Mouse (Mus musculus) CH12.LX (cell line): ENCODE measurements around the gene Tiam1. TPM values are rescaled to one million over a fixed set of nuclear protein-coding genes. Genes with fewer than 3 reads are reported as not detected.

Source experiments
- DNase-seq: peaks from one replicate; pipeline ENCODE4 v3.0.0-alpha.2; 2013; ENCODE audit errors: extremely low read depth
- H3K27ac ChIP-seq: 2 replicates; pipeline ENCODE4 v1.5.1; 2012; ENCODE audit warnings: low read depth, mild to moderate bottlenecking, control low read depth, moderate library complexity; ENCODE audit not compliant: insufficient read depth
- H3K27me3 ChIP-seq: replicated peaks from 2 replicates; pipeline ENCODE3; 2012; ENCODE audit warnings: inconsistent platforms
- H3K36me3 ChIP-seq, 2 experiments: replicated peaks in 1 of 2; 2 replicates each; pipeline versions ENCODE3 to v1.6.1; 2012; ENCODE audit warnings: inconsistent platforms in 1 of 2, low read length in 1 of 2, mild to moderate bottlenecking in 1 of 2, mixed read lengths in 1 of 2, moderate library complexity in 1 of 2; ENCODE audit not compliant: control insufficient read depth in 1 of 2, insufficient read depth in 1 of 2
- H3K4me1 ChIP-seq, 2 experiments: 2 replicates each; pipeline ENCODE4 v1.6.1; 2012; ENCODE audit warnings: inconsistent platforms in 1 of 2, moderate library complexity in 1 of 2; ENCODE audit not compliant: insufficient read depth in 2 of 2, control insufficient read depth in 1 of 2
- H3K4me2 ChIP-seq: 2 replicates; pipeline ENCODE4 v1.6.1; 2012; ENCODE audit warnings: low read depth, mild to moderate bottlenecking, control low read depth; ENCODE audit not compliant: poor library complexity, insufficient read depth, severe bottlenecking
- H3K4me3 ChIP-seq, 3 experiments: fragments of 150-350 bp in 1 of 3; sonication (generic) in 1 of 3; replicated peaks in 1 of 3; 2 replicates each; pipeline versions ENCODE3 to v1.5.1; 2011 to 2012; ENCODE audit warnings: low read depth in 2 of 3, low read length in 2 of 3, mild to moderate bottlenecking in 2 of 3, moderate library complexity in 2 of 3, control low read depth in 1 of 3, improper control_type of control experiment in 1 of 3, inconsistent platforms in 1 of 3, mixed read lengths in 1 of 3; ENCODE audit not compliant: poor library complexity in 1 of 3
- H3K79me2 ChIP-seq: replicated peaks from 2 replicates; pipeline ENCODE4 v1.6.1; 2012; ENCODE audit warnings: mild to moderate bottlenecking, moderate library complexity; ENCODE audit not compliant: control insufficient read depth, poor library complexity, insufficient read depth, severe bottlenecking; ENCODE audit errors: extremely low read depth
- H3K9ac ChIP-seq: 2 replicates; pipeline ENCODE4 v1.6.1; 2012; ENCODE audit warnings: low read depth, mild to moderate bottlenecking, control low read depth, moderate library complexity; ENCODE audit not compliant: insufficient read depth
- H3K9me3 ChIP-seq: replicated peaks from 2 replicates; pipeline ENCODE3; 2012; ENCODE audit warnings: low read length, inconsistent platforms, mixed read lengths
- BHLHE40 ChIP-seq: IDR thresholded peaks from 2 replicates; pipeline ENCODE4 v1.6.1; 2011; ENCODE audit warnings: mild to moderate bottlenecking, low read depth, low read length, improper control_type of control experiment
- CHD1 ChIP-seq: IDR thresholded peaks from 2 replicates; pipeline ENCODE4 v1.6.1; 2012; ENCODE audit warnings: low read depth, low read length, improper control_type of control experiment, inconsistent platforms
- E2F4 ChIP-seq: IDR thresholded peaks from 2 replicates; pipeline ENCODE4 v1.6.1; 2011; ENCODE audit warnings: low read depth, low read length, improper control_type of control experiment; ENCODE audit not compliant: insufficient replicate concordance
- ELF1 ChIP-seq: IDR thresholded peaks from 2 replicates; pipeline ENCODE4 v1.6.1; 2014; ENCODE audit warnings: low read depth, mild to moderate bottlenecking, inconsistent platforms, low read length, improper control_type of control experiment
- HCFC1 ChIP-seq: IDR thresholded peaks from 2 replicates; pipeline ENCODE4 v1.6.1; 2012; ENCODE audit warnings: low read depth, mild to moderate bottlenecking, inconsistent platforms, low read length, improper control_type of control experiment
- MAFK ChIP-seq: IDR thresholded peaks from 2 replicates; pipeline ENCODE4 v1.6.1; 2011; ENCODE audit warnings: low read length, improper control_type of control experiment; ENCODE audit not compliant: insufficient replicate concordance
- MAZ ChIP-seq: IDR thresholded peaks from 2 replicates; pipeline ENCODE4 v1.6.1; 2012; ENCODE audit warnings: low read depth, mild to moderate bottlenecking, inconsistent platforms, low read length, improper control_type of control experiment, moderate library complexity
- MEF2A ChIP-seq: IDR thresholded peaks from 2 replicates; pipeline ENCODE4 v1.6.1; 2014; ENCODE audit warnings: low read depth, mild to moderate bottlenecking, inconsistent platforms, low read length, improper control_type of control experiment, borderline replicate concordance
- NELFE ChIP-seq: IDR thresholded peaks from 2 replicates; pipeline ENCODE4 v1.6.1; 2011; ENCODE audit warnings: low read depth, low read length, improper control_type of control experiment
- NRF1 ChIP-seq: IDR thresholded peaks from 2 replicates; pipeline ENCODE4 v1.6.1; 2014; ENCODE audit warnings: low read depth, mild to moderate bottlenecking, inconsistent platforms, low read length, improper control_type of control experiment, moderate library complexity
- SIN3A ChIP-seq: IDR thresholded peaks from 2 replicates; pipeline ENCODE4 v1.6.1; 2012; ENCODE audit warnings: low read length, improper control_type of control experiment, inconsistent platforms
- SMC3 ChIP-seq: IDR thresholded peaks from 2 replicates; pipeline ENCODE4 v1.6.1; 2011; ENCODE audit warnings: low read depth, low read length, improper control_type of control experiment
- UBTF ChIP-seq: IDR thresholded peaks from 2 replicates; pipeline ENCODE4 v1.6.1; 2012; ENCODE audit warnings: low read depth, mild to moderate bottlenecking, inconsistent platforms, low read length, improper control_type of control experiment, moderate library complexity
- USF2 ChIP-seq: conservative IDR thresholded peaks from 2 replicates; pipeline ENCODE4 v1.6.1; 2011; ENCODE audit warnings: low read depth, low read length, improper control_type of control experiment
- ZKSCAN1 ChIP-seq: IDR thresholded peaks from 2 replicates; pipeline ENCODE4 v1.6.1; 2012; ENCODE audit warnings: low read depth, inconsistent platforms, low read length, improper control_type of control experiment, borderline replicate concordance
- ZMIZ1 ChIP-seq: IDR thresholded peaks from 2 replicates; pipeline ENCODE4 v1.6.1; 2012; ENCODE audit warnings: low read depth, mild to moderate bottlenecking, inconsistent platforms, low read length, improper control_type of control experiment
- dilution Hi-C: fragments of 300-500 bp; cut with MboI; formaldehyde crosslinking; loops from 2 replicates; pipeline ENCODE4 v1.14.3; 2020; ENCODE audit warnings: low sequenced_read_pairs; ENCODE audit not compliant: extremely low pct_unique_long_range_greater_than_20kb, extremely low pct_ligation_motif_present
- in situ Hi-C: fragments of 300-500 bp; cut with MboI; formaldehyde crosslinking; loops from 3 replicates; pipeline ENCODE4 v1.14.3; 2019; ENCODE audit warnings: low sequenced_read_pairs, low pct_ligation_motif_present, low pct_unique_long_range_greater_than_20kb, mixed read lengths
- polyA plus RNA-seq: library from polyadenylated mRNA; unstranded; fragments of >175 nt; gene quantifications from 2 replicates; pipeline ENCODE4 v1.2.1, GENCODE M21; 2012; ENCODE audit warnings: low read depth; ENCODE audit not compliant: insufficient read length
- total RNA-seq, 2 experiments: library from RNA; depleted of rRNA; stranded (reverse); fragments of 300-350 nt in 1 of 2; fragments of >200 nt in 1 of 2; gene quantifications; 2 replicates each; pipeline ENCODE4 v1.2.3; 2012 to 2014

Tiam1 gene
- total and polyA plus RNA-seq, 3 experiments, result 0.03 to 0.40 (median 0.04) TPM

DNA sequence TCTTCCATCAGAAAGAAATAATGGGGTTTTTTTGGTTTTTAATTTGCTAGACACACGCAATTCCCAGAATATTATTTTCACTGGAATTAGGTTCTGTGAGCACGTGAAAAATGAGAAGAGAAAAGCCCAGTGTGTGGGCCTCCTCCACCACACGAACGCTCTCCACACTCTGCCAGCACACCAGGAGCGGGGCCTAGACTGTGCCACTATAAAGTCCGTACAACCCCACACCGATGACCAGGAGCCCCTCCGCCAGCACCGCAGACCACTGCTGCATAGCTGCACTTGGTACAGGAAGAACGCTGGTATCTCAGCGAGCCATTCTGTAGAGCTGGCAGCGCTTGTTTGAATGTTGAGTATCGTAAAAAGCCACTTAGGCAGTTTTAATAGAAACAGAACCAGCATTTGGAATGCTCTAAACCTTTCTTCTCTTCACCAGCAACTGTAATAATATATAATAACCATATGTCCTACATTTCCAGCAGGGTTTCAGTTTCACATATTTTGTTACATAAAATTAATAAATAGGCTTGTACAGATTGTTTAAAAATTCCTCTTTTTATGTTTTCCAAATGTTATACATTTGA, 136.1 kb downstream of the Tiam1 start:
- no peak overlapping the region for H3K27ac ChIP-seq
- dilution Hi-C loops, result no loop called here
- no peak for TF ChIP-seq ELF1
- H3K4me2 ChIP-seq, result no peak overlapping the region
- in situ Hi-C loops, result no loop called here
- no peak overlapping the region for H3K9ac ChIP-seq
- H3K4me1 ChIP-seq, result no peaks in the 10 kb centered on the region
- no peak overlapping the region for H3K4me3 ChIP-seq
- no peak for DNase-seq
- H3K9me3 ChIP-seq, result peaks cover 49% of the 10 kb centered on the region
- peaks cover 2% of the 10 kb centered on the region for H3K27me3 ChIP-seq
- H3K79me2 ChIP-seq, result no peaks in the 10 kb centered on the region
- no peaks in the 10 kb centered on the region for H3K36me3 ChIP-seq

DNA sequence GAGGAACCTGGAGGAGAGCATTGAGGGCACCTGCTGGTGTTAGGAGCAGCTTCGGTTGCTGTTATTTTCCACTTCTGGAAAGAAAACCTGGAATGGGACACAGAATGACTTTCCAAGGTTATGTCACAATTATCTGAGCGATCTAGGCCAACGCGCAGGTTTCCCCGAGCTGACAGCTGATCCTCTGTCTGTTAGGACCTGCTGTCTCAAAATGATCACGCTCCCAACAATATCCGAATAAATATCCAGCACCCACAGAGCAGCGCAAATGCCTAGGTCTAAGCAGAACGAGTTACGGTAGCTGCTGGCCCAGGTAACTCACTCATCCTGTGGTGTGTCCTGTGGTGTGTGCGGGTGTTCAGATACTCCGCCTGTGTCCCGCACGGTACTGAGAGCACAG, 140.0 kb downstream of the Tiam1 start:
- no peak for DNase-seq
- dilution Hi-C loops (no loop called here), in situ Hi-C loops (no loop called here)
- no peaks in the 10 kb centered on the region for H3K36me3 ChIP-seq
- no peaks in the 10 kb centered on the region for H3K4me1 ChIP-seq
- H3K9ac ChIP-seq, result no peak overlapping the region
- H3K9me3 ChIP-seq, result peaks cover 41% of the 10 kb centered on the region
- no peak overlapping the region for H3K4me3 ChIP-seq
- no peak overlapping the region for H3K4me2 ChIP-seq
- H3K27ac ChIP-seq, result no peak overlapping the region
- peaks cover 3% of the 10 kb centered on the region for H3K27me3 ChIP-seq
- H3K79me2 ChIP-seq, result no peaks in the 10 kb centered on the region
- TF ChIP-seq MAFK, result no peak
- TF ChIP-seq, all 38 proteins: peak for 0

DNA sequence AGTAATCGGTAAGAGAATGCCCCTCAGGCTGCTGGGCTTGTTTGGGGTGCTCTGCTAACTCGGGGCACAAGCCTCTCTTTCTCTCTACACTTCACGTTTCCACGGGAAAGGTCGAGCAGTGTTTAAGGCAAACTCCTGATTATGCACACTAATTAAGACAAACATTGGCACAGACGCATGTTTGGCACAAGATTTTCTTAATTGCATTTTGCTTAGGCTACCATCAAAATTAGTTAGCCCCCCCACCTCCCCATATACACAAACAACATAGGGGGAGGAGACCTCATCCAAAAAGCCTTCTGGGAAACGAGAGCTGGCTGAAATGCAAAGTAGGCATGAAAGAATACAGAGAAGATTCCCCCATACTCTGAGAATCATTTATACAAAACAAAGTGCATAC, 148.4 kb downstream of the Tiam1 start:
- TF ChIP-seq SMC3 (no peak), BHLHE40 (no peak), SIN3A (no peak), ZMIZ1 (no peak), MEF2A (no peak), ZKSCAN1 (no peak), UBTF (no peak), MAZ (no peak), MAFK (no peak), HCFC1 (no peak), USF2 (no peak), NELFE (no peak), E2F4 (no peak), NRF1 (no peak), CHD1 (no peak)

More for the DNA sequence above, 148.4 kb downstream of the Tiam1 start:
- no peak overlapping the region for H3K4me2 ChIP-seq
- no peak overlapping the region for H3K9ac ChIP-seq
- dilution Hi-C loops, result no loop called here
- DNase-seq, result no peak
- H3K4me1 ChIP-seq, result no peaks in the 10 kb centered on the region
- peaks cover 3% of the 10 kb centered on the region for H3K27me3 ChIP-seq
- no peak overlapping the region for H3K27ac ChIP-seq
- no peaks in the 10 kb centered on the region for H3K36me3 ChIP-seq
- no peak overlapping the region for H3K4me3 ChIP-seq
- H3K9me3 ChIP-seq, result peaks cover 55% of the 10 kb centered on the region
- in situ Hi-C loops, result no loop called here
- H3K79me2 ChIP-seq, result no peaks in the 10 kb centered on the region
